In the genomic region with DNA sequence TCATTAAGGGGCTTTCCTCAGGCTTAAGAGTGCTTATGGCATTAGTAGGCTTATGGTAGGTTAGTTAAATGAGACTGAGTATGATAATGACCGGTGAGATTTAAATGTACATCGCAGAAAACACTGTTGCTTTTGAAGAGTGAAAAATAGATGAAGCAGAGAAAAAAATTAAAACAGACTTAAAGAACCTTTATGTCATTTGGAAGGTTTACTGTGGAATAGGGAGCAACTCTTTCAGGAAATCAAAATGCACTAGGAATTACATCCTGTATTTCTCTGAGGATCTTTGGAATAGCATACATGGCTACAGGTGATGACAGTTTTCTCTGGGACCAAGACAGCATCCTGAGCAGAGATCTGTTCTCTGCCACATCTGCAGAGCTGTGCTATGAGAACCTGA, we compare ENCODE assay signal across 17 mouse cellular contexts. TPM values are rescaled to one million over a fixed set of nuclear protein-coding genes. Genes with fewer than 3 reads are reported as not detected.
"Had no signal": no experiment of that assay in that cellular context is flagged by ENCODE, and none has a peak within 500 bp of the region (broad histone marks: within the 10 kb centered on the region; RNA-seq: fewer than 3 reads in every experiment).

Taar7e (plus strand) TSS at position 301 of the 400 bp plus-strand sequence.

- H3K4me3 ChIP-seq: neural tube, embryonic 12.5 days; neural tube, embryonic 13.5 days; neural tube, embryonic 15.5 days; stomach, embryonic 15.5 days had no signal

- H3K27ac ChIP-seq: neural tube, embryonic 12.5 days; neural tube, embryonic 13.5 days; neural tube, embryonic 15.5 days; stomach, embryonic 15.5 days; stomach, postnatal 0 days had no signal

- DNase-seq: right cerebral cortex, adult 18-20 months; right cerebral cortex, postnatal 14 days; right cerebral cortex, postnatal 25 days; right cerebral cortex, postnatal 4 days; spleen, adult 18-20 months; thymus, adult 18-20 months; thymus, adult 2 months; thymus, postnatal 14 days; thymus, postnatal 25 days; thymus, postnatal 36 days; thymus, postnatal 4 days had no signal

RNA-seq across cellular contexts. Expression of gene Taar7e, which starts in this region (rescaled TPM):
- total RNA-seq: neutrophil, adult 5-6 weeks had no signal
